Mouse (Mus musculus) midbrain, embryonic 11.5 days (tissue): ENCODE measurements around the gene Trim6. TPM values are rescaled to one million over a fixed set of nuclear protein-coding genes. Genes with fewer than 3 reads are reported as not detected.
"Not testable (repeated sequence)": the region's sequence is repeated elsewhere in the genome, so short reads cannot be mapped to it uniquely, and the experiment has no call there.

Source experiments
- ATAC-seq: fragments of 200-750 bp; cut with Nextera tagmentation; 2 replicates; pipeline ENCODE4 v1.8.0; 2017; ENCODE audit warnings: moderate TSS enrichment, moderate library complexity; ENCODE audit not compliant: low FRiP score
- DNase-seq: peaks from one replicate; pipeline ENCODE4 v3.0.0; 2015; ENCODE audit warnings: low spot score; ENCODE audit errors: missing footprints
- H3K27ac ChIP-seq: fragments of 300-500 bp; sonication (generic); 2 replicates; pipeline ENCODE4 v1.5.1; 2014; ENCODE audit warnings: low read depth, low read length
- H3K27me3 ChIP-seq: fragments of 300-500 bp; sonication (generic); 2 replicates; pipeline ENCODE4 v1.6.1; 2014; ENCODE audit warnings: mild to moderate bottlenecking, low read length, moderate library complexity, mixed read lengths; ENCODE audit not compliant: control insufficient read depth, insufficient read depth
- H3K36me3 ChIP-seq: fragments of 300-500 bp; sonication (generic); 2 replicates; pipeline ENCODE4 v1.6.1; 2014; ENCODE audit warnings: mild to moderate bottlenecking, low read length, moderate library complexity, mixed read lengths; ENCODE audit not compliant: control insufficient read depth, insufficient read depth
- H3K4me1 ChIP-seq: fragments of 300-500 bp; sonication (generic); 2 replicates; pipeline ENCODE4 v1.6.1; 2014; ENCODE audit warnings: low read length; ENCODE audit not compliant: control insufficient read depth, insufficient read depth
- H3K4me2 ChIP-seq: fragments of 300-500 bp; sonication (generic); 2 replicates; pipeline ENCODE4 v1.6.1; 2014; ENCODE audit warnings: mild to moderate bottlenecking, moderate library complexity
- H3K4me3 ChIP-seq: fragments of 300-500 bp; sonication (generic); 2 replicates; pipeline ENCODE4 v1.5.1; 2014; ENCODE audit warnings: low read depth, low read length
- H3K9ac ChIP-seq: fragments of 300-500 bp; sonication (generic); 2 replicates; pipeline ENCODE4 v1.6.1; 2014; ENCODE audit warnings: low read length
- H3K9me3 ChIP-seq: fragments of 300-500 bp; sonication (generic); 2 replicates; pipeline ENCODE4 v1.6.1; 2016; ENCODE audit warnings: low read length; ENCODE audit not compliant: control insufficient read depth
- WGBS: fragments of 180-500 bp; shearing (Covaris S2); extraction: QIAGEN DNeasy Blood & Tissue Kit; methylation state at CpG from one replicate; pipeline ENCODE4 v1.1.7; 2014; 5-methylcytosine and 5-hydroxymethylcytosine counted together
- polyA plus RNA-seq: library from polyadenylated mRNA; unstranded; fragments of >200 nt; fragmentation: Nextera tagmentation; extraction: Ambion mirVana; gene quantifications from 2 replicates; pipeline ENCODE4 v1.2.1, GENCODE M21; 2014

Gene Trim6
- polyA plus RNA-seq, 1 experiment from 2014 or later = 2.8 TPM

DNA sequence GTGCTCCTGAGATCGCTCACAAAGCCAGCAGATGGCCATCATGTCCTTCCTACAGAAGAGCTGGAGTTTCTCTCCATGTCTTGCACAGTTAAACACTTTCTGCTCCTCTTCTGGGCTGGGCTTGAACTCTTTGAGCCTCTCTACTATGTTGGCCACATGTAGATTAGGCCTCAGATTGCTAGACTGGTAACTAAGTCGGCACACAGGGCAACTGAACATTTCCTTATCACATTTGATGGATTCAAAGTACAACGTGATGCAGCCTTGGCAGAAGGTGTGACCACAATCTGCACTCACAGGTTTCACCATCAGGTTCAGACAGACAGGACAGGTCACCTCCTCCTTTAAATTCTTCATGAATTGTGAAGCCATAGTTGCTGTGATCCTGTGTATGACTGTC lies 60.8 kb downstream of the Trim6 start:
- not testable (repeated sequence) for H3K9ac ChIP-seq, H3K9me3 ChIP-seq, H3K4me1 ChIP-seq, H3K27ac ChIP-seq, ATAC-seq, H3K36me3 ChIP-seq, H3K27me3 ChIP-seq, H3K4me2 ChIP-seq, H3K4me3 ChIP-seq, DNase-seq
- WGBS = 88% methylated on average over 2 of the region's 3 CpGs

Other genes with a start within 250 kb of the Trim6 start
- 0.01 and 0.03 TPM in 2 replicates for gene Olfr635, start 247.6 kb upstream of the Trim6 start, polyA plus RNA-seq
- not detected in 2 replicates for gene Olfr638, start 220.0 kb upstream of the Trim6 start, polyA plus RNA-seq
- not detected in 2 replicates for gene Olfr639, start 201.5 kb upstream of the Trim6 start, polyA plus RNA-seq
- not detected in 2 replicates for gene Olfr640, start 193.2 kb upstream of the Trim6 start, polyA plus RNA-seq
- not detected in 2 replicates for gene Olfr641, start 183.3 kb upstream of the Trim6 start, polyA plus RNA-seq
- gene Olfr642, start 166.1 kb upstream of the Trim6 start, polyA plus RNA-seq = not detected in 2 replicates
- not detected in 2 replicates for gene 4930516K23Rik, start 157.3 kb upstream of the Trim6 start, polyA plus RNA-seq
- gene Olfr644, start 146.9 kb upstream of the Trim6 start, polyA plus RNA-seq = not detected in 2 replicates
- not detected in 2 replicates for gene Olfr645, start 133.3 kb upstream of the Trim6 start, polyA plus RNA-seq
- gene Olfr646, start 113.9 kb upstream of the Trim6 start, polyA plus RNA-seq = not detected in 2 replicates
- gene Ubqln5, start 89.0 kb upstream of the Trim6 start, polyA plus RNA-seq = not detected in 2 replicates
- gene Olfr643, start 81.4 kb upstream of the Trim6 start, polyA plus RNA-seq = not detected in 2 replicates
- gene Ubqln3, start 75.5 kb upstream of the Trim6 start, polyA plus RNA-seq = not detected in 2 replicates
- gene Ubqlnl, start 68.2 kb upstream of the Trim6 start, polyA plus RNA-seq = not detected in 2 replicates
- not detected in 2 replicates for gene Olfm5, start 54.0 kb upstream of the Trim6 start, polyA plus RNA-seq
- gene Olfr648, start 35.4 kb upstream of the Trim6 start, polyA plus RNA-seq = 0.19 and 0.26 TPM in 2 replicates
- gene Olfr649, start 22.8 kb upstream of the Trim6 start, polyA plus RNA-seq = not detected in 2 replicates
- 0.63 and 0.68 TPM in 2 replicates for gene Trim34a, start 25.7 kb downstream of the Trim6 start, polyA plus RNA-seq
- 0.40 TPM in 1 of 2 replicates, not detected in the other for gene Trim5, start 69.3 kb downstream of the Trim6 start, polyA plus RNA-seq
- 1.9 and 2.1 TPM in 2 replicates for gene Trim12a, start 96.7 kb downstream of the Trim6 start, polyA plus RNA-seq
- not detected in 2 replicates for gene Trim34b, start 110.7 kb downstream of the Trim6 start, polyA plus RNA-seq
- 0.30 and 0.65 TPM in 2 replicates for gene Trim12c, start 134.6 kb downstream of the Trim6 start, polyA plus RNA-seq
- not detected in 2 replicates for gene Trim30b, start 151.1 kb downstream of the Trim6 start, polyA plus RNA-seq
- 0.10 TPM in 1 of 2 replicates, not detected in the other for gene Trim30c, start 182.0 kb downstream of the Trim6 start, polyA plus RNA-seq
- 1.1 and 1.2 TPM in 2 replicates for gene Trim30a, start 246.4 kb downstream of the Trim6 start, polyA plus RNA-seq